8 mouse cellular contexts compared by ENCODE assay signal in the genomic region with DNA sequence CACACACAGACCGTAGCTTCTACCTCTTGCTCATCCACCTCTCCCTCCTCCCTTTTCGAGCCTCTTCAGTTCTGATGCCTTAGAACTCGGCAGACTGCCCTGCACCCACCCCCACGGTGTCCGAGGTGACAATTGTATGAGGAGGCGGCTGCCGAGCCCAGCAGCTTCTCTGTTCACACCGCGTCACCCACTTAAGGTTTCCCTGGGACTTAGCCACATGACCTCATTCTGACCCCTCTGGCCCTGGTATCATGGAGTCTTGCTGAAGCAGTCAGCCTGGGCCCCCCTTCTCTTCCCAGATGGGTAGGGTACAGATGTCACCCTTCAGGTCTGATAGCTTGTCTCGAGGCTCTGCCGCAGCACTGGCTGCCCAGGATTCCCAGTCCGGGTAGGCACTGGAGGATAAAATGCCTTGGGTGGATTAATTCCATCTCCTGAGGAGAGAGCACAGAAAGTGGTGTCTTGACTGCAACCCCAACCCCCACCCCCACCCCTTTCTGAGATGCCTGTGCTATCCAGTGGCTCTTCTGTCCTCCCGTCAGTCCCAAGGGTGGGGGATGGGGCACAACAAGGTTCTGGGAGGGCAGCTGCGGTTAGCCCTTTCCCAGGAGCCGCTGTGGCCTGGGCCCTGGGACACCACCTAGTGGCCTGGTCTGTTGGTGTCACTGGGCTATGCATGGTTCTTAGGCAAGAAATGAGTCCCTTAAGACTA. TPM values are rescaled to one million over a fixed set of nuclear protein-coding genes. Genes with fewer than 3 reads are reported as not detected.
A peak's percentile ranks its signal among the peaks of the same experiment; 100 is the strongest.
DNase-seq lines count a peak whose midpoint lies in the region; ATAC-seq lines count a peak whose summit lies in the region.

No protein-coding gene starts in this region.

- H3K9ac ChIP-seq in limb, embryonic 11.5 days (ENCODE audit: low read length) = no peak overlapping the region
- peak overlapping the region; percentile 52 for H3K9ac ChIP-seq in midbrain, embryonic 12.5 days (replicated peaks)

- H3K4me1 ChIP-seq in limb, embryonic 11.5 days (ENCODE audit: control insufficient read depth, insufficient read depth, low read length) = peaks cover 52% of the 10 kb centered on the region
- H3K4me1 ChIP-seq in midbrain, embryonic 12.5 days = peaks cover 54% of the 10 kb centered on the region

- H3K4me3 ChIP-seq in limb, embryonic 11.5 days (ENCODE audit: low read depth, low read length) = peak overlapping the region; percentile 20
- H3K4me3 ChIP-seq in midbrain, embryonic 12.5 days = peak overlapping the region; percentile 31

- H3K27ac ChIP-seq in limb, embryonic 11.5 days (replicated peaks; ENCODE audit: low read depth, low read length) = peak overlapping the region; percentile 61; the same call in 1 of the 2 replicates
- H3K27ac ChIP-seq in midbrain, embryonic 12.5 days (replicated peaks) = peak overlapping the region; percentile 91

- WGBS in limb, embryonic 11.5 days = 0% methylated on average over 14 of the region's 15 CpGs
- whole genome bisulfite sequencing in midbrain, embryonic 12.5 days = under 1% methylated on average over 14 of the region's 15 CpGs

- H3K27me3 ChIP-seq in limb, embryonic 11.5 days (ENCODE audit: control insufficient read depth, insufficient read depth, low read length) = no peaks in the 10 kb centered on the region
- peaks cover 41% of the 10 kb centered on the region for H3K27me3 ChIP-seq in midbrain, embryonic 12.5 days

- no peaks in the 10 kb centered on the region for H3K36me3 ChIP-seq in limb, embryonic 11.5 days (ENCODE audit: control insufficient read depth, insufficient read depth, low read length)
- no peaks in the 10 kb centered on the region for H3K36me3 ChIP-seq in midbrain, embryonic 12.5 days

- no peaks in the 10 kb centered on the region for H3K9me3 ChIP-seq in limb, embryonic 11.5 days (ENCODE audit: control insufficient read depth, low read length)
- no peaks in the 10 kb centered on the region for H3K9me3 ChIP-seq in midbrain, embryonic 12.5 days

- peak overlapping the region; percentile 62 for H3K4me2 ChIP-seq in limb, embryonic 11.5 days (ENCODE audit: low read depth, severe bottlenecking)
- H3K4me2 ChIP-seq in midbrain, embryonic 12.5 days (replicated peaks) = peak overlapping the region; percentile 60

- DNase-seq in adrenal gland, adult 2 months = peak; percentile 96
- peak; percentile 94 for DNase-seq in embryo, embryonic 11 days
- DNase-seq in heart, adult 11 months = peak; percentile 99
- DNase-seq in kidney, adult 18-20 months = peak; percentile 91
- DNase-seq in limb, embryonic 11.5 days (ENCODE audit: low spot score) = peak; percentile 86
- peak; percentile 78 for DNase-seq in right cerebral cortex, postnatal 4 days
- peak; percentile 84 to 91 for DNase-seq in urinary bladder, postnatal 4 days (ENCODE audit: low spot score in 2 of 2)

- ATAC-seq in limb, embryonic 11.5 days (ENCODE audit: insufficient number of reproducible peaks, low FRiP score, low TSS enrichment, low read depth) = peak; percentile 63
- ATAC-seq in midbrain, embryonic 12.5 days (ENCODE audit: low FRiP score, low read depth) = peak; percentile 84

RNA-seq across cellular contexts. Expression of gene Mrps23, which starts 42.4 kb away (rescaled TPM):
- total RNA-seq in adrenal gland, adult 2 months (2021) = 100 to 1,000 TPM; 194 to 208 TPM
- 44.9 and 51.2 TPM in 2 replicates for polyA plus RNA-seq in adrenal gland, adult 2 months (2012; rRNA removed)
- 59.3 and 60.4 TPM in 2 replicates for polyA plus RNA-seq in limb, embryonic 11.5 days (2014; fragmentation: Nextera tagmentation; extraction: Ambion mirVana)
- polyA plus RNA-seq in midbrain, embryonic 12.5 days (2016; fragmentation: Nextera tagmentation; extraction: Ambion mirVana) = 69.5 and 71.1 TPM in 2 replicates

Comparison
In these comparisons a context has a peak if more than half of its experiments do, and no peak if none do; other contexts are left out.
1. Peak in every context shown above with its lines: DNase-seq, ATAC-seq, H3K4me3 ChIP-seq and H3K27ac ChIP-seq.